Mouse (Mus musculus): Measurements from ENCODE around the gene Drosha. TPM values are rescaled to one million over a fixed set of nuclear protein-coding genes. Genes with fewer than 3 reads are reported as not detected.

The Drosha gene
- polyA plus RNA-seq, 1 experiment from 2014 or later = 50.0 TPM

- no peak overlapping the region for H3K27ac ChIP-seq
These were observed 144.2 kb downstream of the Drosha start for GRCm38 (mm10) chr15:12968815-12969214.

DNA sequence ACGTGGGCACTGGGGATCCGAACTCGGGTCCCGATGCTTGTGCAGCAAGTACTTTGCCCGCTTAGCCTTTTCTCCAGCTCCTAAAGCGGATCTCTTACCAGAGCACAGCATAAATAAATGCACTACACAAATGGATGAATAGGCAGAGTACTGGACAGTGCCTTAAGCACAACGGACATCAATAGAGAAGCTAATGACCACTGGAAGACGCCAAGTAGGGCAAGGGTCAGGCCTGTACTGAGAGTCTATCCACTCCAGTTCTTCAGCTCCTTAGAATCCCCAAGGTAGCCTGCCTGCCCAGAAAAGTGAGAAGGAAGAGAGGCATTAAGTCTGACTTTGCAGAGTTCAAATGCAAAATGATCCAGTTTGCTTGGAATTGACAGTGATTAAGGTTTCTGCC lies 147.8 kb downstream of the Drosha start:
- Histone ChIP-seq H3K27ac (no peak overlapping the region), H3K36me3 (no peaks in the 10 kb centered on the region), H3K4me2 (no peak overlapping the region), H3K9me3 (no peaks in the 10 kb centered on the region), H3K4me3 (no peak overlapping the region), H3K4me1 (replicated peaks) (no peaks in the 10 kb centered on the region), H3K9ac (no peak overlapping the region), H3K27me3 (no peaks in the 10 kb centered on the region)
- WGBS = 86% methylated on average over 8 of the region's 8 CpGs
- ATAC-seq (ENCODE audit: low FRiP score) = no peak

More at GRCm38 (mm10) chr15:12968815-12969214, 144.2 kb downstream of the Drosha start:
- H3K9me3 ChIP-seq = no peaks in the 10 kb centered on the region
- H3K27me3 ChIP-seq = no peaks in the 10 kb centered on the region
- no peaks in the 10 kb centered on the region for H3K36me3 ChIP-seq
- no peak overlapping the region for H3K9ac ChIP-seq
- no peaks in the 10 kb centered on the region for H3K4me1 ChIP-seq (replicated peaks)
- no peak for ATAC-seq (ENCODE audit: low FRiP score)
- no peak overlapping the region for H3K4me2 ChIP-seq
- WGBS = 79% methylated on average over 8 of the region's 8 CpGs
- H3K4me3 ChIP-seq = no peak overlapping the region

Small RNA genes within 50 kb of the gene (microRNA-seq; reads per million reads assigned to microRNA genes)
- not detected for gene Gm47288

Other genes with a start within 250 kb of the Drosha start
- gene Pdzd2, start 84.9 kb upstream of the Drosha start, polyA plus RNA-seq (2015; fragmentation: Nextera tagmentation; extraction: Ambion mirVana) = 9.3 and 12.3 TPM in 2 replicates
- 33.7 and 42.1 TPM in 2 replicates for gene 6030458C11Rik, start 166 bp upstream of the Drosha start, polyA plus RNA-seq (2015; fragmentation: Nextera tagmentation; extraction: Ambion mirVana)